Mouse (Mus musculus) forebrain, embryonic 16.5 days (tissue): ENCODE data around the gene Islr. TPM values are rescaled to one million over a fixed set of nuclear protein-coding genes. Genes with fewer than 3 reads are reported as not detected.

Experiments
- ATAC-seq: fragments of 200-750 bp; cut with Nextera tagmentation; 2 replicates; pipeline ENCODE4 v1.8.0; 2017; ENCODE audit warnings: mild to moderate bottlenecking, moderate library complexity
- H3K27ac ChIP-seq: fragments of 300-500 bp; sonication (generic); 2 replicates; pipeline ENCODE4 v1.5.1; 2014; ENCODE audit warnings: low read length, control low read depth
- H3K27me3 ChIP-seq: fragments of 300-500 bp; sonication (generic); replicated peaks from 2 replicates; pipeline ENCODE4 v1.6.1; 2014; ENCODE audit warnings: low read length; ENCODE audit not compliant: control insufficient read depth, insufficient read depth
- H3K36me3 ChIP-seq: fragments of 300-500 bp; sonication (generic); 2 replicates; pipeline ENCODE4 v1.6.1; 2014; ENCODE audit not compliant: control insufficient read depth, insufficient read depth
- H3K4me1 ChIP-seq: fragments of 300-500 bp; sonication (generic); replicated peaks from 2 replicates; pipeline ENCODE4 v1.6.1; 2014; ENCODE audit warnings: low read length; ENCODE audit not compliant: control insufficient read depth, insufficient read depth
- H3K4me2 ChIP-seq: fragments of 300-500 bp; sonication (generic); 2 replicates; pipeline ENCODE4 v1.6.1; 2014; ENCODE audit warnings: mild to moderate bottlenecking, low read length, control low read depth
- H3K4me3 ChIP-seq: fragments of 300-500 bp; sonication (generic); replicated peaks from 2 replicates; pipeline ENCODE4 v1.5.1; 2014; ENCODE audit warnings: mild to moderate bottlenecking, low read length, control low read depth
- H3K9ac ChIP-seq: fragments of 300-500 bp; sonication (generic); replicated peaks from 2 replicates; pipeline ENCODE4 v1.6.1; 2014; ENCODE audit warnings: low read depth, low read length, control low read depth
- H3K9me3 ChIP-seq: fragments of 300-500 bp; sonication (generic); 2 replicates; pipeline ENCODE4 v1.6.1; 2016; ENCODE audit warnings: low read length; ENCODE audit not compliant: control insufficient read depth
- WGBS: fragments of 180-500 bp; shearing (Covaris S2); extraction: QIAGEN DNeasy Blood & Tissue Kit; methylation state at CpG from one replicate; pipeline ENCODE4 v1.1.7; 2014; 5-methylcytosine and 5-hydroxymethylcytosine counted together
- polyA plus RNA-seq: library from polyadenylated mRNA; unstranded; fragments of >200 nt; fragmentation: Nextera tagmentation; extraction: Ambion mirVana; gene quantifications from 2 replicates; pipeline ENCODE4 v1.2.1, GENCODE M21; 2015

Islr gene
- polyA plus RNA-seq, 1 experiment from 2014 or later, result 16.8 TPM

DNA sequence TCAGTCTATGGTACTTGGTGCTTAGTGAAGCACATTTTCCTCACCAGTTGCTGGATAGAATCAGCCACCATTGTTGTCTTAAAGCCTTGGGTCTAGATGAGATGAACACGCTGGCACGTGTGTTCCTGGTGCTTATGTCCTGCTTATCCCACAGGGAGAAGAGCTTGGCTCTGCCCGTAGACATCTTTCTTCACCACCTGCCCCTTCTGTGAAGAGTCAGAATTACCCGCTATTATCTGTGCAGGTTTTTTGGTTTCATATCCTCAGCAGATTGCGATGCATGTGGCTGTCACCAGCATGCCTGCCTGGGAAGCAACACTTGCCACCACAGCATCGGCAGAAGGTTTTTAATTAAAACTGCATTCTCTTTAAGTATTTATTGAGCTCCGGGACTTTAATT is 1.9 kb upstream of the Islr start:
- H3K27ac ChIP-seq, result peak overlapping the region; percentile 98
- no peaks in the 10 kb centered on the region for H3K36me3 ChIP-seq
- peak; percentile 13; the same call in 1 of the 2 replicates for ATAC-seq
- H3K4me1 ChIP-seq, result peaks cover 53% of the 10 kb centered on the region
- H3K27me3 ChIP-seq, result peaks cover 4% of the 10 kb centered on the region; the same call in 1 of the 2 replicates
- H3K4me2 ChIP-seq, result peak overlapping the region; percentile 81
- peak overlapping the region; percentile 30; the same call in 1 of the 2 replicates for H3K9ac ChIP-seq
- peak overlapping the region; percentile 22 for H3K4me3 ChIP-seq
- no peaks in the 10 kb centered on the region for H3K9me3 ChIP-seq
- 37% methylated on average over 7 of the region's 7 CpGs for WGBS

DNA sequence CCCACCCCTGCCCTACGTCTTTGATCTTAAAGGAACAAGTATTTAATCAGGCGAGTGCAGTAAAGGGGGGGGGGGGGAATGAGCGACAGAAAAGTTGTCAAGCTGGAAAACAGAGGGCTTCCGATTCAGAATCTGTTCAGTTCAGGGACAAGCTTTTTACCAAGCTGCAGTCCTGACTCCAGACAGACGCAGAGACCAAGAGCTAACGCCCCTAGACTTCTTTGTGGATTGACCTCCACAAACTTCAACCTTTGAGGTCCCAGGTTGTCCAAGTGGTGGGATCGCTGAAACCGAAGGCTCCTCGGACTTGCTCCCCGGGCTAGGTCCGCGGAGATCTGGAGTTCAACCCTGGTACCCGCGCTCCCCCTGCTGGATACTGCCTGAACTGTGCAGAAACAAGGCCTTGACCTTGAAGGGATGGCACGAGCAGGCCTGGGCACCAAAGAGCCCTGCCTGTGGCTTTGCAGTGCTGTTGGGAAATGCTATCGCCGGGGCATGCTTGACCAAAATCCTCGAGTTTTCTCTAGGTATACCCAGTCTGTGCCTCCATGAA is 418 bp upstream of the Islr start:
- H3K4me1 ChIP-seq, result peaks cover 55% of the 10 kb centered on the region
- peak overlapping the region; percentile 98 for H3K27ac ChIP-seq
- peak overlapping the region; percentile 76 for H3K9ac ChIP-seq
- H3K36me3 ChIP-seq, result no peaks in the 10 kb centered on the region
- ATAC-seq, result peak; percentile 25
- 4% methylated on average over 18 of the region's 18 CpGs for whole genome bisulfite sequencing
- peak overlapping the region; percentile 81 for H3K4me2 ChIP-seq
- H3K9me3 ChIP-seq, result no peaks in the 10 kb centered on the region
- H3K4me3 ChIP-seq, result peak overlapping the region; percentile 63
- H3K27me3 ChIP-seq, result peaks cover 8% of the 10 kb centered on the region

DNA sequence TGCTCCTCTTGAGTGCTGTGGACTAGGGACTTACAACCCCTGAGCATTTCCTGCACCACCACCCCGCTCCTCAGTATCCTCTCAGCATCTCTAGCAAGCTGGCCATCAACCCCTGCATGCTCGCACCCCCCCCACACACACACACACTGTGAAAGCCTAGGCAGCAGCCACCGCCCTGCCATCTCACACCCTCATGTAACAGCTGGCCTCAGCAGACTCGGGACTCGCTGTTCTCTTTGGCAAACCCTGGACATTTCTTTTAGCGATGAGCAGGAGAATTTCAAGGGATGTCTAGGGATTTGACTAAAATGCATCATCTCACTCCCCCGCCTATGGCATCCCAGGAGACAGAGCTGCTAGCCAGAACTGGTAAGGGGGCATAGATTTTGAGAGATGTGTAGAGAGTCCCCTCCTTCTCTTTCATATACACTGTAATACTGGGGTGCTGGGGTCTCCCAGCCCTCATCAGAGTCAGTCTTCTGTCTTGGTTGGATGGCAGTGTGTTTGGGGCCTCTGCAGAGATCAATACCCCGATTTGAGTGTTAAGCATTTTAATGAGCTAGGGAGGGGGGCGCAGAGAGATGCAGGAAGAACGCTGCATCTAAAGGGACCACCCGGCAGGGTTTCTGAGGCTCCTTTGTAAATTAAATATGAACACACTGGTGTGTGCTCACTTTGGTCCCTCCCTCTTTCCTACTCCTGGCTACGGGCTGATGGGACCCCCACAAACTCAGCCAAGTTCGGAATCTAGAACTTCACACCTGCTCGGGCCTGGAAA is 1.2 kb downstream of the Islr start:
- H3K4me2 ChIP-seq, result peak overlapping the region; percentile 81
- peak overlapping the region; percentile 98 for H3K27ac ChIP-seq
- 5% methylated on average over 14 of the region's 14 CpGs for WGBS
- H3K36me3 ChIP-seq, result no peaks in the 10 kb centered on the region
- H3K27me3 ChIP-seq, result peaks cover 17% of the 10 kb centered on the region
- no peaks in the 10 kb centered on the region for H3K9me3 ChIP-seq
- H3K4me1 ChIP-seq, result peaks cover 68% of the 10 kb centered on the region
- peak overlapping the region; percentile 63 for H3K4me3 ChIP-seq
- H3K9ac ChIP-seq, result peak overlapping the region; percentile 76
- no peak for ATAC-seq

DNA sequence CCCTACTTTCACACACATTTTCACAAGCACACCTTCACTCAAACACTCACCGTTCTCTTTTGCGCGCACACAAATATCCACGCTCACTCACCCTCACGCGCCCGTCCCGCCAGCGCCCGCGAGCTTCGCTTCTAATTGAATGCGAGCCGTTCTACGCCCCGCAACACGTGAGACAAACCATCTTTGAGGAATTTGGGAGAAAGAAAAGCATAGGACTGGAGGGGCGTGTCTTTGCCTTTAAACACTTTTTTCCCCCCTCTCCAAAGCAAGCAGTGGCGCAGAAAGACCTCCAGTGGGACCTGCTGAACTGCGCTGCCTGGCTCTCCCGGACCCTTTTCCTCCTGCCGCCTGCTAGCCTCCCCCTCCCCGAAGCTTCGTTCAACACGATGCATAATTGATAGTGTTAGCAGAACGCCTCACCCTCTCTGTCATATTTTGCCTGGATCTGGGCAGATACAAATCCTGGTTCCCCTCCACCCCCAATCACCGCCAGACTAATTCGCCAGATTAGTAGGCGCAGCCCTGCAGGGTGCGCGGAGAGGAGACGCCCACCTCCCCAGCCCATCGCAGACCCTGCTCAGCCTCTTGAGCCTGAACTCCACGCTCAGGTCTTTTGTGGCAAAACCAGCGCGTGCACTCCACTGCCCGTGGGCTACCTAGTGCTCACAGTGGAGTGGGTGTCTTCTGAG is 2.1 kb downstream of the Islr start:
- Histone ChIP-seq H3K9me3 (no peaks in the 10 kb centered on the region), H3K36me3 (no peaks in the 10 kb centered on the region; the same call in 1 of the 2 replicates), H3K4me3 (peak overlapping the region; percentile 63), H3K27ac (peak overlapping the region; percentile 98), H3K27me3 (peaks cover 19% of the 10 kb centered on the region), H3K9ac (peak overlapping the region; percentile 76), H3K4me2 (peak overlapping the region; percentile 81), H3K4me1 (peaks cover 71% of the 10 kb centered on the region)
- peak; percentile 22 for ATAC-seq
- WGBS, result under 1% methylated on average over 37 of the region's 37 CpGs

DNA sequence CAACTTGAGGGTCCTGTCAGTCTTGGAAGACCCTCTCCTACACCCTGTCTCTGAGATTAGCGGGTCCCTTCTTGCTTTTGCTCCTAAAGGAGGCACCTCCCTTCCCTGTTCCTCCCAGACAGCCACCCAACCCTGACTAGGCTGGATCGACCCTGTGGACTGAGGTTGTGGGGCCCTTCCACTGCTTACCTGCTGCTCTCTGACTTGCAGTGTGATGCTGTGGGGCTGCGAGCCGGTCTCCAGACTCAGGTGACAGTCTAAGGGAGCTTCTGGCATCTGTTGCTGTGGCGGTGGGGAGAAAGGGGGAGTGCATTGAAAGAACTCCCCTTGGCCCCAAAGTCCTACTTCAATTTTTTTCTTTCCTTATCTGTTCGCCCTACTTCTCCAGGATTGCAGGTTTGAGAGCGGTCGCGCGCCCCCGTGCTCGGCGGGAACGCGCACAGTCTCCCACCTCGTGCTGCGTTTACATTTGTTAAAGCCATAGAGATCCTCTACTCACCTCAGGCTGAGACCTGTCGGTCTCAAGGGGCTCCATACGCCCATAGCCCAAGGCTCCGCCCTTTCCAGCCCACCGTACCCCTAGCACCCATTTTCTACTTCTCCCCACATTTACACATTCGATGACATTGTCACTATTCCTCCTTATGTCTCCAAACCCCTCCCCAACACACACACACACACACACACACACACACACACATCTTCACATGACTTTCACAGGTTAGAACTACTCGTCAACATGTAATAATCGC is 2.8 kb downstream of the Islr start:
- Histone ChIP-seq H3K27ac (peak overlapping the region; percentile 98), H3K4me3 (peak overlapping the region; percentile 63), H3K4me1 (peaks cover 69% of the 10 kb centered on the region), H3K9ac (peak overlapping the region; percentile 76), H3K4me2 (peak overlapping the region; percentile 81), H3K9me3 (no peaks in the 10 kb centered on the region), H3K36me3 (no peaks in the 10 kb centered on the region; the same call in 1 of the 2 replicates), H3K27me3 (peaks cover 19% of the 10 kb centered on the region)
- WGBS, result 3% methylated on average over 24 of the region's 24 CpGs
- peak; percentile 15 for ATAC-seq

DNA sequence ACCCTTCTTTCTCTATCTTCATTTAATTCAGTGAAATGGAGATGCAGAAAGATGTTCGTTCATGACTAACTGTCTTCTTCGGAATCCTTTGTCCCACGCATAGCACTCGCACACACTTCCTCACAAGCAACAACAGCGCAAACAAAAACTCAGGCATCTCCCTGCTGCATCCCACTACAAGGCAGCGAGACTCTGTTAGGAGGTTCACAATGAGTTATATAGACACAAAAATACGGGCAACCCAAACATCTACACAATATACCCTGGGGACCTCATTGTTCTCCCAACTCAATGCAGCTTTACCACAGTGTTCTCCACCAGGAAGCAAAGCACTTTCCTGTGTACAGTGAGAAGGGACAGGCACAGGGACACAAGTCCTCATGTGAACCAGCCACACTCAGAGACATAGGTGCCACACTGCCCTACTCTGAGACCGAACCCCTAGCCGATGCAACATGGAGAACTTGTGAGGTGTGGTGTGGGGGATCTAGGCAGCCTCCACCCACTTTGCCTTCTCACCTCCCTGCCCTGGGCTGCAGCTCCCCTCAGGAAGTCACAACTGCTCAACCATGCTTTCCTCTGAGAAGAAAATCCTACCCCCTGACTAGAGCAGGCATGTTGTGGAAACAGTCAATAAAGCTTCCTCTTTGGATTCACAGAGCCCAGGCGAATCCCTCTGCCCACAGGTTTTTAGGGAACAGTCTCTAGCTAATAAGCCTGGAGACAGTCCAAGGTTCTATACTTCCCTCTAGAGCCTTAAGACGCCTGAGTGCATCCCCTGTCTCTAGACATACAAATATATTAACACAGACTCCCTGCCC is 3.6 kb downstream of the Islr start:
- peaks cover 21% of the 10 kb centered on the region for H3K27me3 ChIP-seq

DNA sequence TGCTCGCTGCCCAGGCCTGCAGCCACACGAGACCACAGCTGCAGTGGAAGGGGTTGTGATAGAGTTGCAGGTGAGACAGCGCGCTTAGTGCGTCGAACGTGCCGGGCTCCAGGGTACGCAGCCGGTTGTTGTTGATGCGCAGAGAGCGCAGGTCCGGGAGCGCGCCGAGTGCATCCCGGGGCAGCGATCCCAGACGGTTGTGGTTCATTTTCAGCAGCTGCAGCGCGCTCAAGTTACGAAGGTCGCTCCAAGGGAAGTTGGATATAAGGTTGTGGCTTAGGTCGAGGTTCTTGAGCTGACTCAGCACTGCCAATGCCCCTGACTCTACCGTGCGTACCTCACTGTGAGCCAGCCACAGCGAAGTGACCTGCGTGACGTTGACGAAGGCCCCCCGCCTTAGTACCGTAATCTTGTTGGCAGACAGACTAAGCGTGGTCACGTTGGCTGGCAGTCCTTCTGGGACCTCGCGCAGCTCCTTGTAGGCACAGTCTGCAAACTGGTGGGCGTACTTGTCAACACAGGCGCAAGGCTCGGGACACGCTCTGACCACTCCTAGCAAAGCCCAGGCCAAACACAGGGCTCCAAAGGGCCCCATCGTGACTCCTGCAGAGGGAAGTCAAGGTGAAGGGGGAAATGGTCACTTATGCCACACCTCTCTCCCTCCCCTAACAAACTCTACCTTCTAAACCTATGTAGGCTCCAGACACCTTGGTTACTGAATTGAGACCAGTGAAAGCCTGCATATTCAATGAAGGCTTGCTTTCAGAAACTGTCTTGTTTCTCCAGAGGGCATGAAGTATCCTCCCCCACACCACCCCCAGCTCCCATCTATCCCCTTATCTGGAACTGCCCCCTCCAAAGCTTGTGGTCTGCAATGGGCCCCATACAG is 4.5 kb downstream of the Islr start:
- Histone ChIP-seq H3K36me3 (no peaks in the 10 kb centered on the region; the same call in 1 of the 2 replicates), H3K9me3 (no peaks in the 10 kb centered on the region), H3K4me1 (peaks cover 71% of the 10 kb centered on the region), H3K9ac (peak overlapping the region; percentile 76), H3K4me2 (peak overlapping the region; percentile 81), H3K27ac (peak overlapping the region; percentile 98), H3K27me3 (peaks cover 21% of the 10 kb centered on the region), H3K4me3 (peak overlapping the region; percentile 63)
- 3% methylated on average over 41 of the region's 41 CpGs for WGBS
- no peak for ATAC-seq

More for the DNA sequence above, 3.6 kb downstream of the Islr start:
- no peak for ATAC-seq
- Histone ChIP-seq H3K4me1 (peaks cover 70% of the 10 kb centered on the region), H3K9me3 (no peaks in the 10 kb centered on the region), H3K4me3 (peak overlapping the region; percentile 63), H3K4me2 (peak overlapping the region; percentile 81), H3K27ac (peak overlapping the region; percentile 98), H3K36me3 (no peaks in the 10 kb centered on the region; the same call in 1 of the 2 replicates), H3K9ac (peak overlapping the region; percentile 76)
- WGBS, result 10% methylated on average over 11 of the region's 11 CpGs
